Mouse (Mus musculus) mouse embryonic stem cell (cell line): ENCODE data around the gene Slc44a3.

Experiments used
- in situ Hi-C, 2 experiments: fragments of 300-500 bp; cut with MboI; formaldehyde crosslinking; loops; 1 replicate in 1 of 2; 3 replicates in 1 of 2; pipeline ENCODE4 v1.14.3; 2019 to 2020; ENCODE audit warnings: low sequenced_read_pairs in 2 of 2, low pct_unique_long_range_greater_than_20kb in 1 of 2, mixed read lengths in 1 of 2; ENCODE audit not compliant: unreplicated experiment in 1 of 2

Slc44a3 gene

GRCm38 (mm10) chr3:121418850-121419435 is 113.3 kb downstream of the Slc44a3 start:
- in situ Hi-C loops, result no loop called here

GRCm38 (mm10) chr3:121418251-121418601 is 114.0 kb downstream of the Slc44a3 start:
- in situ Hi-C loops, result no loop called here

GRCm38 (mm10) chr3:121417379-121418250 is 114.6 kb downstream of the Slc44a3 start:
- in situ Hi-C loops, result no loop called here

GRCm38 (mm10) chr3:121416171-121417154 is 115.7 kb downstream of the Slc44a3 start:
- in situ Hi-C loops, result no loop called here

- in situ Hi-C loops, result no loop called here
Measured at GRCm38 (mm10) chr3:121411450-121411849, 120.8 kb downstream of the Slc44a3 start.
